Mouse (Mus musculus): ENCODE data around the gene H2al1h. TPM values are rescaled to one million over a fixed set of nuclear protein-coding genes. Genes with fewer than 3 reads are reported as not detected.

The H2al1h gene
- polyA plus RNA-seq, 1 experiment from 2014 or later: not detected

GRCm38 (mm10) chrX:11345762-11346161 lies 24.5 kb downstream of the H2al1h start:
- Histone ChIP-seq H3K27ac (no peak overlapping the region), H3K4me3 (ENCODE audit: inconsistent target) (no peak overlapping the region), H3K79me2 (ENCODE audit: inconsistent target) (no peaks in the 10 kb centered on the region), H3K36me3 (ENCODE audit: inconsistent target) (no peaks in the 10 kb centered on the region)
- 91% methylated on average over 9 of the region's 9 CpGs for WGBS (ENCODE audit: missing documents)

GRCm38 (mm10) chrX:11346756-11347155 lies 25.5 kb downstream of the H2al1h start:
- Histone ChIP-seq H3K27ac (no peak overlapping the region), H3K36me3 (ENCODE audit: inconsistent target) (no peaks in the 10 kb centered on the region), H3K4me3 (ENCODE audit: inconsistent target) (no peak overlapping the region), H3K79me2 (ENCODE audit: inconsistent target) (no peaks in the 10 kb centered on the region)
- WGBS (ENCODE audit: missing documents): 97% methylated on average over 3 of the region's 3 CpGs

GRCm38 (mm10) chrX:11360823-11361222 lies 39.5 kb downstream of the H2al1h start:
- Histone ChIP-seq H3K4me3 (ENCODE audit: inconsistent target) (no peak overlapping the region), H3K36me3 (ENCODE audit: inconsistent target) (no peaks in the 10 kb centered on the region), H3K79me2 (ENCODE audit: inconsistent target) (no peaks in the 10 kb centered on the region), H3K27ac (no peak overlapping the region)
- 17% methylated on average over 5 of the region's 6 CpGs for WGBS (ENCODE audit: missing documents)

GRCm38 (mm10) chrX:11361261-11361660 lies 40.0 kb downstream of the H2al1h start:
- Histone ChIP-seq H3K27ac (no peak overlapping the region), H3K79me2 (ENCODE audit: inconsistent target) (no peaks in the 10 kb centered on the region), H3K36me3 (ENCODE audit: inconsistent target) (no peaks in the 10 kb centered on the region), H3K4me3 (ENCODE audit: inconsistent target) (no peak overlapping the region)
- 31% methylated on average over 2 of the region's 2 CpGs for WGBS (ENCODE audit: missing documents)

GRCm38 (mm10) chrX:11363890-11364289 lies 42.6 kb downstream of the H2al1h start:
- H3K36me3 ChIP-seq (ENCODE audit: inconsistent target): no peaks in the 10 kb centered on the region
- H3K27ac ChIP-seq: no peak overlapping the region
- no peak overlapping the region for H3K4me3 ChIP-seq (ENCODE audit: inconsistent target)
- WGBS (ENCODE audit: missing documents): 78% methylated on average over 6 of the region's 6 CpGs
- no peaks in the 10 kb centered on the region for H3K79me2 ChIP-seq (ENCODE audit: inconsistent target)

GRCm38 (mm10) chrX:11365151-11365550 lies 43.9 kb downstream of the H2al1h start:
- WGBS (ENCODE audit: missing documents): 69% methylated on average over 12 of the region's 12 CpGs
- Histone ChIP-seq H3K36me3 (ENCODE audit: inconsistent target) (no peaks in the 10 kb centered on the region), H3K79me2 (ENCODE audit: inconsistent target) (no peaks in the 10 kb centered on the region), H3K27ac (no peak overlapping the region), H3K4me3 (ENCODE audit: inconsistent target) (no peak overlapping the region)

Other genes with a start within 250 kb of the H2al1h start
- gene H2al1a, start 22.2 kb upstream of the H2al1h start, polyA plus RNA-seq (2018): not detected in 3 replicates
- not detected in 3 replicates for gene H2al1b, start 19.1 kb upstream of the H2al1h start, polyA plus RNA-seq (2018)
- gene H2al1c, start 15.8 kb upstream of the H2al1h start, polyA plus RNA-seq (2018): not detected in 3 replicates
- gene H2al1d, start 12.7 kb upstream of the H2al1h start, polyA plus RNA-seq (2018): not detected in 3 replicates
- gene H2al1e, start 9.6 kb upstream of the H2al1h start, polyA plus RNA-seq (2018): not detected in 3 replicates
- gene H2al1f, start 6.3 kb upstream of the H2al1h start, polyA plus RNA-seq (2018): not detected in 3 replicates
- gene H2al1g, start 3.2 kb upstream of the H2al1h start, polyA plus RNA-seq (2018): not detected in 3 replicates
- not detected in 3 replicates for gene H2al1i, start 3.2 kb downstream of the H2al1h start, polyA plus RNA-seq (2018)
- not detected in 3 replicates for gene H2al1j, start 6.3 kb downstream of the H2al1h start, polyA plus RNA-seq (2018)

All from macrophage (primary cell).